Mouse (Mus musculus) neural tube, embryonic 15.5 days (tissue): ENCODE measurements around the gene Pgm2. TPM values are rescaled to one million over a fixed set of nuclear protein-coding genes. Genes with fewer than 3 reads are reported as not detected.

Experiments
- ATAC-seq: fragments of 200-750 bp; cut with Nextera tagmentation; 2 replicates; pipeline ENCODE4 v1.8.0; 2017; ENCODE audit warnings: mild to moderate bottlenecking, moderate TSS enrichment, moderate library complexity; ENCODE audit not compliant: low FRiP score
- H3K27ac ChIP-seq: fragments of 300-500 bp; sonication (generic); replicated peaks from 2 replicates; pipeline ENCODE4 v1.5.1; 2015; ENCODE audit warnings: mild to moderate bottlenecking, inconsistent platforms
- H3K27me3 ChIP-seq: fragments of 300-500 bp; sonication (generic); replicated peaks from 2 replicates; pipeline ENCODE4 v1.6.1; 2015; ENCODE audit warnings: inconsistent platforms
- H3K36me3 ChIP-seq: fragments of 300-500 bp; sonication (generic); 2 replicates; pipeline ENCODE4 v1.6.1; 2015; ENCODE audit warnings: inconsistent platforms
- H3K4me1 ChIP-seq: fragments of 300-500 bp; sonication (generic); 2 replicates; pipeline ENCODE4 v1.6.1; 2015; ENCODE audit warnings: inconsistent platforms
- H3K4me2 ChIP-seq: fragments of 300-500 bp; sonication (generic); 2 replicates; pipeline ENCODE4 v1.6.1; 2015; ENCODE audit warnings: inconsistent platforms, mild to moderate bottlenecking, moderate library complexity
- H3K4me3 ChIP-seq: fragments of 300-500 bp; sonication (generic); replicated peaks from 2 replicates; pipeline ENCODE4 v1.5.1; 2015; ENCODE audit warnings: mild to moderate bottlenecking, inconsistent platforms
- H3K9ac ChIP-seq: fragments of 300-500 bp; sonication (generic); replicated peaks from 2 replicates; pipeline ENCODE4 v1.6.1; 2015; ENCODE audit warnings: mild to moderate bottlenecking, inconsistent platforms
- H3K9me3 ChIP-seq: fragments of 300-500 bp; sonication (generic); replicated peaks from 2 replicates; pipeline ENCODE4 v1.6.1; 2016; ENCODE audit warnings: inconsistent platforms
- WGBS: fragments of 180-500 bp; shearing (Covaris S2); methylation state at CpG from one replicate; pipeline ENCODE4 v1.1.7; 2015; ENCODE audit warnings: mixed read lengths; 5-methylcytosine and 5-hydroxymethylcytosine counted together
- polyA plus RNA-seq: library from polyadenylated mRNA; unstranded; fragments of >200 nt; fragmentation: Nextera tagmentation; extraction: Ambion mirVana; gene quantifications from 2 replicates; pipeline ENCODE4 v1.2.1, GENCODE M21; 2015

Gene Pgm2
- polyA plus RNA-seq, 1 experiment from 2014 or later, result 19.3 TPM

DNA sequence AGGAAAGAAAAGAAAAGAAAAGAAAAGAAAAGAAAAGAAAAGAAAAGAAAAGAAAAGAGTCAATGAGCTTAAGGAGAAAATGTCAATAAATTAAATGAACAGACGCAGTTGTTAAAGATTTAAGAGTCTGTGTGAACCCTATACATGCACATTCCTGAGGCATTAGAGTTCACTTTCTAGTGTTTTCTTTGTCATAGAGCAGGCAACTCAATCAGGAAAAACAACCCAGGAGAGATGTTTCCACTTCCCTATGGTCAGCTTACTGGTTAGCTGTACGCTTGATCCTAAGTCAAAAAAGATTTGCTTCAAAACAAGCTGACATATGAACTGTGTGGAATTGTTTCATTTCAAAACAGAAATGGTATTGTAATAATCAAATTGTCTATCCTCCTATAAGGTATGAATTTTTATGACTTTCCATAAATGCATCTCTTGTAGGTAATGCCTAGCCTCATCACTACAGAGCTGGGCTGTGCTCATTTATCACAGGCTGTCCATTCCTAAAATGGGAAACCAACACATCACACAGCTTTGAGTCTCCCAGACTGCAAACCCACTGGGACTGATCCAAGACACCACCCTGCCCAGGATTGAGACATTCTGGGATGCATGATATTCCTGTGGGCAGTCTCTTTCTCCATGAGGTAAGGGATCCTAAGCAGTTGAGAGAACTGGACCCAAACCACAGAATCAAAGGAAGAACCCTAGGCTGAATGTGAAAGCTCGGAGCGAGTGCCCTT is 29.7 kb upstream of the Pgm2 start:
- Histone ChIP-seq H3K4me1 (no peaks in the 10 kb centered on the region), H3K27me3 (no peaks in the 10 kb centered on the region), H3K4me2 (no peak overlapping the region), H3K9me3 (no peaks in the 10 kb centered on the region), H3K27ac (no peak overlapping the region), H3K9ac (no peak overlapping the region), H3K4me3 (no peak overlapping the region), H3K36me3 (no peaks in the 10 kb centered on the region)
- ATAC-seq, result no peak
- WGBS, result 74% methylated on average over 4 of the region's 4 CpGs

DNA sequence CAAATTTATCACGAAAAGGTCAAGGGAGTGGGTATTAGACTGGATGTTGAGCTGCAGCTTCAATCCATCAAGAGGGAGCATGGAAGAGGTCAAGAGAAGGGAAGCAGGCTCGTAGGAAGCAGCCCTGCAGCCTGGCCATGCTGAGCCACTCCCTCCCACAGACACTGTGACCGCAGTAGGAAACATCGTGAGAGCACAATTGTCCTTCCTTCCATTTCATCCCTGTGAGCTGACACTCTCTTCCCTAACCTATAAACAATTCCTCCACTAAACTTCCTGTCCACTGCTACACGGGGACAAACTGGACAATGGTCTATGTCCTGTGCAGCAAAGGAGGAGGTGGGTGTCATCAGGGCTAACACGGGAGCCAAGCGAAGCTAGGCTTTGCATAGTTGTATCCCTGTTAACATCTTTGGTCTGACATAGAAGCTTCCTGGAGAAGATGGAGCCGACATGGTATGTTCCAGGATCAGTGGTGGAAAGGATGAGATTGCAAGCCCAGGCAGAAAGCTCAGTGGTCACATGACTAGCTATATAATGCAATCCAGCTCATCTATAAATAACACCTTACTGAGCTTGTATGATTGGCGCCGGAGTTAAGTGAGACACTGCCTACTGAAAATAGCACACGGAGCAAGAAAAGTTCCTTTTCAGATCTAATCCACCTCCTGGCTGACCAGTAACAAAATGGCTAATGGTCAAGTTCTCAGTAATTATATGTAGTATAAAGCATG is 29.0 kb upstream of the Pgm2 start:
- no peaks in the 10 kb centered on the region for H3K9me3 ChIP-seq
- H3K4me1 ChIP-seq, result no peaks in the 10 kb centered on the region
- no peak overlapping the region for H3K4me3 ChIP-seq
- H3K9ac ChIP-seq, result no peak overlapping the region
- H3K36me3 ChIP-seq, result no peaks in the 10 kb centered on the region
- no peak overlapping the region for H3K27ac ChIP-seq
- WGBS, result 82% methylated on average over 11 of the region's 11 CpGs
- H3K27me3 ChIP-seq, result no peaks in the 10 kb centered on the region
- ATAC-seq, result no peak
- H3K4me2 ChIP-seq, result no peak overlapping the region

DNA sequence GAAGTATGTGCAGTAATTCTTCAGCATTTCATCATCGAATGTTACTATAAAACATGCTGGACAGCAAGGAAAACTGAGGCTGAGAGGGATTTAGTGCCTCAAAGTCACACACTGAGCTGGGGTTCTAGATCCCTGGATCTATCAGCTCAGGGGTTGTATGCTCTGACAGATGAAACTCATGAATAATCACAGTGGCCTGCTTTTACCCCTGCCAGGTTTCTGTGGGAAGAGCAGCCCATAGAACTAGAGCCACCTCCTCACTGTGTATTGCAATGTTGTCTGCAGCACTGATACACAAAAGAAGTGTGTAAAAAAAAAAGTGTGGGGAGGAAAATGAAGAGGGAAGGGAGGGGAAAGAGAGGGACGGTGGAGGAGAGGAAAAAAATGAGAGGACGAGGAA is 28.3 kb upstream of the Pgm2 start:
- no peak overlapping the region for H3K9ac ChIP-seq
- WGBS, result 82% methylated on average over 3 of the region's 3 CpGs

DNA sequence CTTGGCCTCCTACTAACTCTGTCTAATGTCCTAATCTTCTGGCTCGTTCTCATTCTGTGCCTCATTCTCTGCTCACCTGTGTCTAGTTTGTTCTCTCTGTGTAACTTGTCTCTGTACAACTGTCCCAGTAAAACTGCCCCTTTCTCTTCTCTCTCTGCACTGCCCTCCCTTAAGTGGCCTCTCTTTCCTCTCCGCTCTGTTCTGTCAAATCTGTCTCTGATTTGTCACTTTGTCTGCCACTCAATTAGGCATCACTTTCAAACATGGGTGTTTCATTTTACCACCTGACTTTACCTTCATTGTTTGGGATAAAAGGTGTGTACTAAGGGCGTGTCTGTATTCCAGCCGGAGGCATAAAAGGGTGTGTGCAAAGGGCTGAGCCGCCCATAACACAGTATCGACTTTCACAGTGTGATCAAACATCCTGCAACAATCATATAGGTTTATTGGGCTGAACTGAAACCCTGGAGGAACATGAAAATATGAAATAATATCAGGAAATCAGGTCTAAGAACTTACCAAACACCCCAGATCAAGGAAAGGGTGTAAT is 27.2 kb upstream of the Pgm2 start:
- Histone ChIP-seq H3K27ac (no peak overlapping the region), H3K36me3 (no peaks in the 10 kb centered on the region), H3K4me3 (no peak overlapping the region), H3K9ac (no peak overlapping the region), H3K9me3 (no peaks in the 10 kb centered on the region), H3K4me2 (no peak overlapping the region), H3K27me3 (no peaks in the 10 kb centered on the region), H3K4me1 (no peaks in the 10 kb centered on the region)
- WGBS, result 89% methylated on average over 6 of the region's 6 CpGs
- ATAC-seq, result no peak

More for the DNA sequence above, 28.3 kb upstream of the Pgm2 start:
- Histone ChIP-seq H3K4me1 (no peaks in the 10 kb centered on the region), H3K4me2 (no peak overlapping the region), H3K9me3 (no peaks in the 10 kb centered on the region), H3K27ac (no peak overlapping the region), H3K36me3 (no peaks in the 10 kb centered on the region), H3K27me3 (no peaks in the 10 kb centered on the region), H3K4me3 (no peak overlapping the region)
- no peak for ATAC-seq

DNA sequence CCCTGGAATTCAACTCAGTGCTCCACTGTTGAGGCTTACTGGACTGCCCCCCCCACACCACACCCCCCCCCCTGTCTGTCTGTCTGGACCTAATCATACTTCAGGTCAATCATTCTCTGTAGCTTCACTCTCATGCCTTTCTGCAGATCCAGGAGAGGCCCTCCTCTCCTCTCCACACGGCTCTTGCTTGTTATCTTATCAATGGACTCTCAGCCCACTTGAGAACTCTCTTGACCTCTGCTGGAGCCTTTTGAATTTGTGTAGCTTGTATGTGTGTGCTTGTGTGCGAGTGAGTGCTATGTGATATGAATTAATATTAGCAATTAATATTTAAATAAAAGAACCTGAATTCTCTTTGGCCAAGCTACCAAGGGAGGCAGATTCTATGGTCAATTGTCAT is 26.6 kb upstream of the Pgm2 start:
- Histone ChIP-seq H3K9me3 (no peaks in the 10 kb centered on the region), H3K27ac (no peak overlapping the region), H3K36me3 (no peaks in the 10 kb centered on the region), H3K9ac (no peak overlapping the region), H3K4me2 (no peak overlapping the region), H3K4me3 (no peak overlapping the region), H3K4me1 (no peaks in the 10 kb centered on the region), H3K27me3 (no peaks in the 10 kb centered on the region)
- no peak for ATAC-seq
- WGBS, result 74% methylated on average over 2 of the region's 2 CpGs

DNA sequence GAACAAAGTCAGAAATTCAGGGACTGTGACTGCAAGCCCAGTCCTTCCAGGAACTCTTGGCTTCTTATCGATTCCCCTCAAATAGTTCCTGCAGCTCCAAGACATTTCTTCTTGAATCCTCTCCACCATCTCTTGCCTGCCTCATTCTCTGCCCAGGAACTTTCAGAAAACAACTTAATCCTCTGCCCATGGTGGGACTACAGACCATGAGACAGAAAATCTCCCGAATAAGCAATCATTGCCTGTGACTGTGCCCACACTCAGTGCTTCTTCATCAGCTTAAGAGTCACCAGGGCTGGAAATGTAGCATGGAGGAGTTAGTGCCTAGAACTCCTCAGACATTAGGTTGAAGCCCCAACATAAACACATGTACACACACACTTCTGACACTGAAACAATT is 25.2 kb upstream of the Pgm2 start:
- Histone ChIP-seq H3K27ac (no peak overlapping the region), H3K9ac (no peak overlapping the region), H3K4me3 (no peak overlapping the region), H3K4me2 (no peak overlapping the region), H3K27me3 (no peaks in the 10 kb centered on the region), H3K4me1 (no peaks in the 10 kb centered on the region), H3K9me3 (no peaks in the 10 kb centered on the region), H3K36me3 (no peaks in the 10 kb centered on the region)
- ATAC-seq, result no peak
- WGBS, result 91% methylated on average over 2 of the region's 2 CpGs

DNA sequence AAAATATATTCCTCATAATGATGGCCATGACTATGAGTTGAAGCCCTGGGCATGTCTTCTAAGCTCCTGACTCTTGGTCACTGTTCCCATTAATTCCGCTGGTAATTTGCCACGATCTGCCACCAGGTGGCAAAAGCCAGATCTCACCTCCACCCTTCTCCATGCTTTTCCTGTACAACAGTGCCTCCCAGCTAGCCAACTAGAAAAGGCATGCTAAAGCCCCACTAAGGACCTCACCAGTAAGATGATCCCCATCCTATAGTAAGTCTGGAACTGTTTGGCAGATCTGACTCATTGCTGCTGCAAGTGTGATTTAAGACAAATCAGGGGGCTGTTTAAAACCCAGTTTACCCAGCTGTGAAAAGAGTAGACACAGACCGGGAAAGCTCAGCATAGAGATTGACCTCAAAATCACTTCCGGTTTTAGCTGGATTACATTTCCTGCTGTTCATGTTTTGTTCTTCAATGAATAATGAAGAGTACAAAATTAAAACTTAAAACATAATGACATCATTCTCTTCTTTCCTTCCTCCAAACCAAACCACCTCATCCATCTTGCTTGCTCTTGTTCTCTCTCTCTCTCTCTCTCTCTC is 22.6 kb upstream of the Pgm2 start:
- Histone ChIP-seq H3K9ac (no peak overlapping the region), H3K27ac (no peak overlapping the region), H3K4me1 (no peaks in the 10 kb centered on the region), H3K4me3 (no peak overlapping the region), H3K36me3 (no peaks in the 10 kb centered on the region), H3K27me3 (no peaks in the 10 kb centered on the region), H3K4me2 (no peak overlapping the region), H3K9me3 (no peaks in the 10 kb centered on the region)
- WGBS, result 32% methylated on average over 4 of the region's 4 CpGs
- peak; percentile 61 for ATAC-seq

DNA sequence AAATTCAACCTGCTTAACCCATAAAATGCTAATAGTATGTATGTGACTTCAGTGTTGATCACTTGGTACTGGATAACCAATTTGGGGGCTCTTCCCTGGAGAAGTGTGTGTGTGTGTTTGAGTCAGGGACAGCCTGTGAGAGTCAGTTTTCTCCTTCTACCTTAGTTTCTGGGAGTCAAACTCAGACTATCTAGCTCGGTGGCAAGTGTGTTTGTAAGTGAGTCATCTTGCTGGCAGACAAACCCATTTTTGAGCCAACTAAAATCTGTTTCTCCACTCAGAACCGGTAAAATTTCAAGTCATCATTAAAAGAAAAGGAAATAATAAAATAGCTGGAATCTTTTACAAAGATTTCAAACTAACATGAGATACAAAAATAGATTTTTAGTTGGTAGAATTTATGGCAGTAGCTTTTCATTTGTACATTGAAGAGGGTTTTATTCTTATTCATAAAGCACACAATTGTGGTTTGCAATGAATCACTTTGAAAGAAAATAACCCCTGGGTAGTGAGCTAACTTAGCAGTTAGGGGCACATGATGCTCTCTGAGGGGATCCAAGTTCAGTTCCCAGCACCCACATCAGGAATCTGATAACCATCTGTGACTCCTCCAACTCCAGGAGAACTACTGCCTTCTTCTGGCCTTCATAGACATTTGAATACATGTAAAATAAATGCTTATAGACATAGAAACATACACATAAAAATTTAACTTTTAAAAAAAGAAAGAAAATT is 21.8 kb upstream of the Pgm2 start:
- no peak overlapping the region for H3K27ac ChIP-seq
- no peak for ATAC-seq
- no peak overlapping the region for H3K4me3 ChIP-seq
- H3K9me3 ChIP-seq, result no peaks in the 10 kb centered on the region
- WGBS, result 70% methylated on average over 2 of the region's 2 CpGs
- H3K36me3 ChIP-seq, result no peaks in the 10 kb centered on the region
- H3K27me3 ChIP-seq, result no peaks in the 10 kb centered on the region
- H3K4me2 ChIP-seq, result no peak overlapping the region
- no peak overlapping the region for H3K9ac ChIP-seq
- no peaks in the 10 kb centered on the region for H3K4me1 ChIP-seq

DNA sequence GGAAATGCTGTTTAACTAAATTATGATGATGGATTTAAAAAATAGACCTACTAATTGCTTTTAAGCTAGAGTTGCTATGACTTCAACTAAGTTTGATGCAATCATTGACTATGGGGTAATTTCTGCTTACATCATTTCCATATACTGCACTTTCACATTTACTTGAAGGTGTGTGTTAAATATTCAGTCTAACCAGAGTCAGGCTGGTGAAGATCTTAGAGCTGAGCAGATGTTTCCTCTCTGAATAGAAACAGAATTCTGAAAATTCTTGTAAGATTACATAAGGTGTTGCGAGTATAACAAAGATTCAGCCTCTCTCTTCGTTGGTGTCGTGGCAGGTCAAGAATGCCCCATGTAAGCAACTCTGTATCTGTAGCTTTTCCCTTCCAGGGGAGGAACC is 18.3 kb upstream of the Pgm2 start:
- Histone ChIP-seq H3K9ac (no peak overlapping the region), H3K27ac (no peak overlapping the region), H3K27me3 (no peaks in the 10 kb centered on the region), H3K36me3 (no peaks in the 10 kb centered on the region), H3K4me1 (no peaks in the 10 kb centered on the region), H3K9me3 (no peaks in the 10 kb centered on the region), H3K4me2 (no peak overlapping the region), H3K4me3 (no peak overlapping the region)
- WGBS, result 96% methylated on average over 3 of the region's 3 CpGs
- no peak for ATAC-seq

DNA sequence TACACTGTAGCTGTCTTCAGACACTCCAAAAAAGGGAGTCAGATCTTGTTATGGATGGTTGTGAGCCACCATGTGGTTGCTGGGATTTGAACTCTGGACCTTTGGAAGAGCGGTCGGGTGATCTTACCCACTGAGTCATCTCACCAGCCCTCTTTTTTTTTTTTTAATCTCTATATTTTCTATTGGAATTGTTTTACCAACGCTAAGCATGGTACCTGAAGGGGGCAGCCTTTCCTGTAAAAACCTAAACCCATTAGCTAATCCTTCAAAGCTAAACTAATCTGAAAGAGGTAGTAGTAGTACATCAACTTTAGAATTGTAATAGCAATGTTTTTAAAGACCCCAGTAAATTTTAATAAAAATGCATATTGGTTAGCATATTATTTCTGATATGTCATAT is 17.2 kb upstream of the Pgm2 start:
- no peaks in the 10 kb centered on the region for H3K4me1 ChIP-seq
- no peaks in the 10 kb centered on the region for H3K9me3 ChIP-seq
- H3K9ac ChIP-seq, result no peak overlapping the region
- H3K36me3 ChIP-seq, result no peaks in the 10 kb centered on the region
- no peak overlapping the region for H3K27ac ChIP-seq
- 50% methylated on average over 3 of the region's 3 CpGs for WGBS
- no peak overlapping the region for H3K4me3 ChIP-seq
- no peaks in the 10 kb centered on the region for H3K27me3 ChIP-seq
- ATAC-seq, result no peak
- H3K4me2 ChIP-seq, result no peak overlapping the region

DNA sequence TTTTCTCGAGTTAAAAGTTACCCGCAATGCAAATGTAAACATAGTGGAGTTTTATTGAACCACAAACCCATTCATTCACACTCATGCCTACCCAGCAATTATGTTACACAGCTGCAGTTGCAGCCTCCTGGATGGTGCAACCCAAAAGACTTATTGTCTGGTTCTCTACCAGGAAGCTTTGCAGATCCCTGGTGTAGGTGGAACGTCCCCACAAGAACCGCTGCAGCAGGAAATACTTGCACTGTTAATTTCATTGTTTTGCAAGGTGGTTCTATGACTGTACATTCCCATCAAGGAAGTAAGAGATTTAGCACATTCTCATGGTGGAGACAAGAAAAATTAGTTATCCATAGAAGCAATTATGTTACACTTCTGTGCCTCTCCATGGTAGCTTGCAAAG is 15.4 kb upstream of the Pgm2 start:
- WGBS, result 72% methylated on average over 4 of the region's 4 CpGs
- Histone ChIP-seq H3K27ac (no peak overlapping the region), H3K36me3 (no peaks in the 10 kb centered on the region), H3K9me3 (no peaks in the 10 kb centered on the region), H3K9ac (no peak overlapping the region), H3K4me1 (no peaks in the 10 kb centered on the region), H3K4me3 (no peak overlapping the region), H3K27me3 (no peaks in the 10 kb centered on the region), H3K4me2 (no peak overlapping the region)
- no peak for ATAC-seq
